Mouse (Mus musculus) ES-CJ7 (cell line): ENCODE results near the gene Fggy.
A peak's percentile ranks its signal among the peaks of the same experiment; 100 is the strongest.

Experiments used
- DNase-seq: peaks from one replicate; pipeline ENCODE4 v3.0.0; 2011; ENCODE audit warnings: low read depth, low spot score

The Fggy gene

GRCm38 (mm10) chr4:95659024-95659423 lies 101.7 kb downstream of the Fggy start:
- DNase-seq, result no peak

GRCm38 (mm10) chr4:95663596-95663995 lies 106.3 kb downstream of the Fggy start:
- no peak for DNase-seq

- no peak for DNase-seq
These were observed 107.0 kb downstream of the Fggy start for GRCm38 (mm10) chr4:95664327-95664726.

DNA sequence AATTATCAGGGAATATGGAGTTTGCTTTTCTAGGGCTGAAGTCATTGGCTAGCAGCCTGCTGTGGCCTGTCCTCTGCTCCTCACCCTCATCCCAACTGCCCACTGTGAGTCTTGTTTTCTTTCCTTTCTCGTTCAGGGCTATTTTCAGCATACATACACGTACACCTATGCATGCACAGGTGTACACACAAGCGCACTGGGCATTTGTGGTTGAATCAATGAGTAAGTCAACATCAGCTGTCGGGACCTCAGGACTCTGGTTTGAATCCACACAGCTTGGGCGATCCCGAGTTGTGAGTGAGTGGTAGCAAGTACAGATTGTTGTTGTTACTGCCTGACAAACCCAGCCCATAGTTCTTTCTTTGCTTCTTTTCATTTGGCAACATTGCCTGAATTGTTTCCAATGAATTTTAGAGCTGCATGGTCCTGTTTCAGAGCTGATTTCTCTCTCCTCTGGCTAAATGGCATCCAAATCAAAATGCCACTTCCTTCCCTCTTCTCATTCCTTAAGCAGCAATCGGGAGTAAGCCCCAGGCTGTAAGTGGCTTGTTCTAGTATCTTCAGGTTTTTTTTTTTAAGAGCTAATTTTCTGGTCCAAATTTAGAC lies 109.1 kb downstream of the Fggy start:
- no peak for DNase-seq

- no peak for DNase-seq
These were observed 109.6 kb downstream of the Fggy start for GRCm38 (mm10) chr4:95666896-95667295.

- no peak for DNase-seq
These were observed 110.3 kb downstream of the Fggy start for GRCm38 (mm10) chr4:95667595-95667994.

DNA sequence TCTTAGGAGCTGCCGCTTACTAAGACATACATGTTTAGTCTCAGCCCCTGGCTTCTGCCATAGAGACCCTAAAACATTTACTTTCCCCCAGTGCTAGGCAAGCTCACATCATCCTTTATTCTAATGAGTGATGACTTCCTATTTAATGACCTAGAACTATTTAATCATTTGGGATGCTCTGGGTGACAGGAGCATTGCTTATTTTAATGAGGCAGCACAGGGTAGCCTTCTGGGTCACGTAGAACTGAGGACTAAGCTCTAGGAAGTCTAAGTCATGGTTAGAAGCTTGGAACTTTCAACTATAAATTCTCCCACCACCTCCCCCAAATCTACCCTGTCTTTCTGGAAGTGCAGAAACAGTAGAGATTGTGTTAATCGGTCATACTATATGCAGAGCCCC lies 111.2 kb downstream of the Fggy start:
- no peak for DNase-seq

- DNase-seq, result no peak
These were observed 112.0 kb downstream of the Fggy start for GRCm38 (mm10) chr4:95669336-95669735.

- DNase-seq, result no peak
These were observed 113.3 kb downstream of the Fggy start for GRCm38 (mm10) chr4:95670559-95670958.

GRCm38 (mm10) chr4:95672039-95672438 lies 114.7 kb downstream of the Fggy start:
- no peak for DNase-seq

DNA sequence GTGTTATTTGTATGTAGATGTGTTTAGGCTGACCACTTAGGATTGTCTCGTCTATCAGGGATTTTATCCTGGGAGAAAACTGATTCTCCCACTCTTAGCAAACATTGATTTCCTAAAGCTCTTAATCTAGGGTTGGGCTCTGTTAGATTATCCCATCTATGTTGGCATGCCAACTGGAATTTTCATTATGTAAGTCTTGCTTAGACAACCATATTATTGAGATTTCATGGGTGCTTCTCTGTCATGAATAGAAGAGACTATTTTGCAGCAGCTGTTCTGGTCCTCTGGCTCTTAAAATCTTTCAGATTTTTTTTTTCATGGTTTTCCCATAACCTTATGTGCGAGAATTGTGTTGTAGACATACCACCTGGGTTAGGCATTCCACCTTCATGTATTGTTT lies 119.1 kb downstream of the Fggy start:
- DNase-seq, result no peak

- DNase-seq, result no peak
These were observed 123.6 kb downstream of the Fggy start for GRCm38 (mm10) chr4:95680756-95681449.

- DNase-seq, result peak; percentile 95
These were observed 127.3 kb downstream of the Fggy start for GRCm38 (mm10) chr4:95684522-95685080.

GRCm38 (mm10) chr4:95686775-95687174 lies 129.5 kb downstream of the Fggy start:
- DNase-seq, result no peak

GRCm38 (mm10) chr4:95687350-95687749 lies 130.0 kb downstream of the Fggy start:
- no peak for DNase-seq

DNA sequence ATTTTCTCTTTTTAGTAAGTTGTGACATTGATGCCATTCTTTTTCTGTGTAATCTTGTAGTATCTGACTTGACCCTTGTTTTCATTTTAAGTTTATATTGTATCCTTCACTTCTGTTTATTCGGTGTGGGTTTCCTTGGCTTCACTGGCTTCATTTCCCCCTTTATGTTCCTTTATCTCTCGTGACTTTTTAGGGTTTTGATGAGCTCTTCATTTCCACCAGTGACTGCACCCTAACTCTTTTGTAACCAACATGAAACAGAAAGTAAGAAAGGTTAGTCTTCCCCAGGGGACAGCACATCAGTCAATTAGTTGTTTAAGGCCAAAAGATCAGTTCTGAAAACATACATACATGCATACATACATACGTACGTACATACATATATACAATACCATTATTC lies 130.9 kb downstream of the Fggy start:
- no peak for DNase-seq

GRCm38 (mm10) chr4:95700366-95700765 lies 143.1 kb downstream of the Fggy start:
- no peak for DNase-seq

DNA sequence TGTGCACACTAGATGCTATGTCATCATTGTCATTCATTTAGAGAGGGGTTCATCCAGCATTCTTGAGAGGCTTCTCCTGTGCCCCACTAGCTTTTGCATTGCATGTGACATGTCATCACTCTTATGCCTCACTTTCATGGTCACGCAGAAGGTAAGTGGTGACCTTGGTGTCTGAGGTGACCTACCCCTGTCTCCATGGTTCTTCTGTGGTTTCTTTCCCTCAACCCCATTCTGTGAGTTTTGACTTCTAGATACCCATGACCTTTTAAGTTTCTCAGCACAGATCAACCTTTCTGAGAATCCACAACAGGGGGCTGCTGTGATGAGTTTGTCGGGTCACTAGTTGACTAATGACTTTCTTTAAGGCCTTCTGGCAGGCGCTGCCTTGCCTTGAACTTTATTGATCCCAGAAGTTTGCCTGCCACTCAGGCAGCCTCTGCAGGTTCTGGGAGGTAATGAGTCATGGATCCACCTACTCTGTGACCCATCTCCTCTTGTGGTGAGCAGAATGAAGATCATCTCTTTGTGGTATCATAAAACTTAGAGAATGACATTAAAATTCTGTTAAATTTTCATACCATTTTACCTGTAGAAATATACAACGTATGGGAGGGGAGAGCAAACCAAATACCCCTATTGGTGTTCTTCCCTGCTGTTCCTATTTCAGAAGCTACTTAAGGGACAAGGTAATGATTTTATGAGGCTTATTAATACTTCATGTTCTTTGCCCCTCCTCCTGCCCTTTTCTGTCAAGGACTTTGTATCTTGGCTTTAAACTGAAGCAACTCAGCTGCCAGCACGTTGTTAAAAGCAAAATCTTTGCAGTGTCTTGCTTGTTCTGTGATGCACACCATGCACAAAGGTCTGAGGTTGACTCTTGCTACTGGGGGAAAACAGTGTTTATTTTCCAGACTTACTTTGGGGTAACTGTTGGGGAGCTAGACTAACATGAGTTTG lies 150.9 kb downstream of the Fggy start:
- no peak for DNase-seq

DNA sequence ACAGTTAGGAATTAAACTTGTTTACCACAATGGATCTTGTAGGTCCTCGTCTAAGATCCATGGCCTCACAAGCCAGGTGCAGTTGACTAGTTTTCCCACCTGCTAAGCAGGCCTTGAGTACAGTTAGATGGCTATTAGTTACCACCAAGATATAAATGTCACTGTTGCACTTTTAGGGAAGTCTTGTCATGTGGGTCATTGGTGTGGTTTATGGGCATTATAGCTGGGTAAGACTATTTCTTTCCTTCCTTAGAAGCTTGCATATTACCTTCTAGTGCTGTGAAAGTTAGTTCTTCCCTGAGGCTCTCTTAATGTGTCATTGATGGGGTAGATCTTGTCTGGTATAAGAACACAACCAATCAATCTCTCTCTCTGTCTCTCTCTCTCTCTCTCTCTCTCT lies 152.4 kb downstream of the Fggy start:
- no peak for DNase-seq

- no peak for DNase-seq
These were observed 155.5 kb downstream of the Fggy start for GRCm38 (mm10) chr4:95712802-95713201.

GRCm38 (mm10) chr4:95713271-95713670 lies 156.0 kb downstream of the Fggy start:
- no peak for DNase-seq

DNA sequence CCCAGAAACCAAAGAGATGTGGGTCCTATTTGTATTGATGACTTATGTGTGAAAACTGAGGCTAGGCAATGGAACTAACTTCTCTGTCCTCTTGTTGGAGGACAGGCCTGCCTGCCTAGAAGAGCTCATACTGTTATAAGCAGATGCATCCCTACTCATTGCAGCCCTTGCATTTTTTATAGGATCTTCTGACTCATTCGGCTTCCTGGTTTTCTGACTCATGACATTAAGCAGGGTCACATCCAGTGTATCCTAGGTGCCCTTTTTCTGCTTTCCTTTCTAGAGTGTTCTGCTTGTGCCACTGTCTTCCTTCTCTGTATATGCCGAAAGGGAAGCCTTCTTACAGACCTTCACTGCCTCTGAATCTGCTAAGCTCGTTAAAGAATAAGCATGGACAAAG lies 158.8 kb downstream of the Fggy start:
- DNase-seq, result no peak
